Mouse (Mus musculus) activated CD4-positive, CD25-positive, alpha-beta regulatory T cell (primary cell): ENCODE measurements around the gene Ubash3b. TPM values are rescaled to one million over a fixed set of nuclear protein-coding genes. Genes with fewer than 3 reads are reported as not detected.

Experiments used
- polyA plus RNA-seq, 2 experiments: library from polyadenylated mRNA; unstranded; fragments of 100-300 nt; shearing (Covaris generic); gene quantifications; one replicate each; pipeline ENCODE4 v1.2.1; 2017

Gene Ubash3b
- polyA plus RNA-seq = 10 to 100 TPM; 22.2 to 60.7 TPM

GRCm38 (mm10) chr9:41161413-41161812 lies at the start of gene Ubash3b:
TSS of gene Ubash3b (minus strand) at chr9:41161697.

GRCm38 (mm10) chr9:41004415-41004814 lies 157.1 kb downstream of the Ubash3b start, which contains the start of gene Crtam:
TSS of gene Crtam (minus strand) at chr9:41004628.

GRCm38 (mm10) chr9:40963586-40964417 lies 197.7 kb downstream of the Ubash3b start, which contains the start of gene Jhy:
TSS of gene Jhy (minus strand) at chr9:40964118.

Other genes with a start within 250 kb of the Ubash3b start
- not detected for gene Jhy, start 197.6 kb downstream of the Ubash3b start, polyA plus RNA-seq
- gene Crtam, start 157.1 kb downstream of the Ubash3b start, polyA plus RNA-seq = 1 to 10 TPM; 1.2 to 2.2 TPM